Mouse (Mus musculus) MEL (cell line): ENCODE measurements around the gene Six1. TPM values are rescaled to one million over a fixed set of nuclear protein-coding genes. Genes with fewer than 3 reads are reported as not detected.

Source experiments
- DNase-seq: peaks from one replicate; pipeline ENCODE4 v3.0.0; 2011; ENCODE audit warnings: low read depth, low spot score
- H3K27ac ChIP-seq: 2 replicates; pipeline ENCODE4 v1.5.1; 2012; ENCODE audit warnings: low read depth, mild to moderate bottlenecking, control low read depth, low read length, moderate library complexity; ENCODE audit not compliant: control insufficient read depth
- H3K27me3 ChIP-seq, 2 experiments: fragments of 150-350 bp in 1 of 2; sonication (generic) in 1 of 2; 2 replicates each; pipeline ENCODE4 v1.6.1; 2012; ENCODE audit warnings: low read length in 2 of 2, mild to moderate bottlenecking in 2 of 2, improper control_type of control experiment in 1 of 2, moderate library complexity in 1 of 2; ENCODE audit not compliant: insufficient read depth in 2 of 2, control insufficient read depth in 1 of 2
- H3K36me3 ChIP-seq, 2 experiments: 2 replicates each; pipeline ENCODE4 v1.6.1; 2012 to 2014; ENCODE audit warnings: low read length in 2 of 2, improper control_type of control experiment in 1 of 2, inconsistent platforms in 1 of 2, mild to moderate bottlenecking in 1 of 2; ENCODE audit not compliant: insufficient read depth in 2 of 2, control insufficient read depth in 1 of 2
- H3K4me1 ChIP-seq, 2 experiments: fragments of 150-350 bp in 1 of 2; sonication (generic) in 1 of 2; 2 replicates each; pipeline ENCODE4 v1.6.1; 2012; ENCODE audit warnings: low read length in 2 of 2, improper control_type of control experiment in 1 of 2, mild to moderate bottlenecking in 1 of 2; ENCODE audit not compliant: insufficient read depth in 2 of 2, control insufficient read depth in 1 of 2
- H3K4me3 ChIP-seq, 2 experiments: fragments of 150-350 bp in 1 of 2; sonication (generic) in 1 of 2; 2 replicates each; pipeline ENCODE4 v1.5.1; 2012; ENCODE audit warnings: low read depth in 2 of 2, low read length in 2 of 2, mild to moderate bottlenecking in 2 of 2, moderate library complexity in 2 of 2, control low read depth in 1 of 2, improper control_type of control experiment in 1 of 2; ENCODE audit not compliant: control insufficient read depth in 1 of 2, insufficient read depth in 1 of 2
- H3K79me2 ChIP-seq: 2 replicates; pipeline ENCODE4 v1.6.1; 2012; ENCODE audit warnings: mild to moderate bottlenecking, low read length, moderate library complexity; ENCODE audit not compliant: control insufficient read depth, poor library complexity, insufficient read depth
- H3K9ac ChIP-seq: 2 replicates; pipeline ENCODE4 v1.6.1; 2012; ENCODE audit warnings: low read depth, mild to moderate bottlenecking, control low read depth, low read length, moderate library complexity; ENCODE audit not compliant: control insufficient read depth, poor library complexity, severe bottlenecking
- H3K9me3 ChIP-seq: fragments of 150-350 bp; sonication (generic); replicated peaks from 2 replicates; pipeline ENCODE4 v1.6.1; 2012; ENCODE audit warnings: mild to moderate bottlenecking, low read length, improper control_type of control experiment, moderate library complexity; ENCODE audit not compliant: insufficient read depth
- BHLHE40 ChIP-seq: IDR thresholded peaks from 2 replicates; pipeline ENCODE4 v1.6.1; 2012; ENCODE audit warnings: low read depth, mild to moderate bottlenecking, inconsistent platforms, low read length, improper control_type of control experiment, borderline replicate concordance
- CHD2 ChIP-seq: IDR thresholded peaks from 2 replicates; pipeline ENCODE4 v1.6.1; 2011; ENCODE audit warnings: low read length, improper control_type of control experiment
- E2F4 ChIP-seq: IDR thresholded peaks from 2 replicates; pipeline ENCODE4 v1.6.1; 2011; ENCODE audit warnings: low read depth, low read length, improper control_type of control experiment, borderline replicate concordance
- EP300 ChIP-seq, 2 experiments: IDR thresholded peaks; 2 replicates each; pipeline ENCODE4 v1.6.1; 2011; ENCODE audit warnings: improper control_type of control experiment in 2 of 2, low read length in 2 of 2, low read depth in 1 of 2, mild to moderate bottlenecking in 1 of 2
- ETS1 ChIP-seq: IDR thresholded peaks from 2 replicates; pipeline ENCODE4 v1.6.1; 2012; ENCODE audit warnings: low read depth, mild to moderate bottlenecking, inconsistent platforms, low read length, improper control_type of control experiment, moderate library complexity
- GABPA ChIP-seq: IDR thresholded peaks from 2 replicates; pipeline ENCODE4 v1.6.1; 2012; ENCODE audit warnings: low read depth, mild to moderate bottlenecking, inconsistent platforms, low read length, improper control_type of control experiment, moderate library complexity
- HCFC1 ChIP-seq: IDR thresholded peaks from 2 replicates; pipeline ENCODE4 v1.6.1; 2012; ENCODE audit warnings: low read depth, mild to moderate bottlenecking, inconsistent platforms, low read length, improper control_type of control experiment, moderate library complexity
- JUND ChIP-seq: IDR thresholded peaks from 2 replicates; pipeline ENCODE4 v1.6.1; 2011; ENCODE audit warnings: low read depth, mild to moderate bottlenecking, improper control_type of control experiment, low read length
- MAFK ChIP-seq: IDR thresholded peaks from 2 replicates; pipeline ENCODE4 v1.6.1; 2011; ENCODE audit warnings: low read depth, mild to moderate bottlenecking, low read length, improper control_type of control experiment, borderline replicate concordance
- MAX ChIP-seq: IDR thresholded peaks from 2 replicates; pipeline ENCODE4 v1.6.1; 2011; ENCODE audit warnings: low read length, improper control_type of control experiment
- MXI1 ChIP-seq: IDR thresholded peaks from 2 replicates; pipeline ENCODE4 v1.6.1; 2011; ENCODE audit warnings: mild to moderate bottlenecking, low read depth, low read length, improper control_type of control experiment
- NRF1 ChIP-seq: IDR thresholded peaks from 2 replicates; pipeline ENCODE4 v1.6.1; 2014; ENCODE audit warnings: low read depth, mild to moderate bottlenecking, inconsistent platforms, low read length, improper control_type of control experiment, moderate library complexity; ENCODE audit not compliant: poor library complexity, insufficient read depth, severe bottlenecking
- POLR2A ChIP-seq, 2 experiments: IDR thresholded peaks; 2 replicates each; pipeline ENCODE4 v1.6.1; 2011 to 2012; ENCODE audit warnings: low read length in 2 of 2, mild to moderate bottlenecking in 2 of 2, control low read depth in 1 of 2, improper control_type of control experiment in 1 of 2, low read depth in 1 of 2, moderate library complexity in 1 of 2; ENCODE audit not compliant: control insufficient read depth in 1 of 2, insufficient read depth in 1 of 2, poor library complexity in 1 of 2
- RAD21 ChIP-seq: IDR thresholded peaks from 2 replicates; pipeline ENCODE4 v1.6.1; 2011; ENCODE audit warnings: mild to moderate bottlenecking, low read depth, low read length, improper control_type of control experiment
- RCOR1 ChIP-seq: IDR thresholded peaks from 2 replicates; pipeline ENCODE4 v1.6.1; 2012; ENCODE audit warnings: low read depth, mild to moderate bottlenecking, inconsistent platforms, low read length, improper control_type of control experiment
- TCF12 ChIP-seq: IDR thresholded peaks from 2 replicates; pipeline ENCODE4 v1.6.1; 2014; ENCODE audit warnings: low read depth, mild to moderate bottlenecking, inconsistent platforms, low read length, improper control_type of control experiment, moderate library complexity
- ZKSCAN1 ChIP-seq: IDR thresholded peaks from 2 replicates; pipeline ENCODE4 v1.6.1; 2012; ENCODE audit warnings: low read depth, mild to moderate bottlenecking, inconsistent platforms, low read length, improper control_type of control experiment, moderate library complexity
- polyA plus RNA-seq, 2 experiments: library from polyadenylated mRNA; stranded (reverse) in 1 of 2; unstranded in 1 of 2; fragments of >175 nt in 1 of 2; fragments of >200 nt in 1 of 2; gene quantifications; 2 replicates each; pipeline versions ENCODE4 v1.2.1 to v1.2.4; 2012; ENCODE audit warnings: low replicate concordance in 2 of 2, low read depth in 1 of 2; ENCODE audit not compliant: insufficient read length in 2 of 2, insufficient read depth in 1 of 2, missing spikeins in 1 of 2
- total RNA-seq: library from RNA; depleted of rRNA; stranded (reverse); fragments of 300-350 nt; gene quantifications from 2 replicates; pipeline ENCODE4 v1.2.3, GENCODE M21; 2012

Gene Six1
- total and polyA plus RNA-seq, 3 experiments: not detected

DNA sequence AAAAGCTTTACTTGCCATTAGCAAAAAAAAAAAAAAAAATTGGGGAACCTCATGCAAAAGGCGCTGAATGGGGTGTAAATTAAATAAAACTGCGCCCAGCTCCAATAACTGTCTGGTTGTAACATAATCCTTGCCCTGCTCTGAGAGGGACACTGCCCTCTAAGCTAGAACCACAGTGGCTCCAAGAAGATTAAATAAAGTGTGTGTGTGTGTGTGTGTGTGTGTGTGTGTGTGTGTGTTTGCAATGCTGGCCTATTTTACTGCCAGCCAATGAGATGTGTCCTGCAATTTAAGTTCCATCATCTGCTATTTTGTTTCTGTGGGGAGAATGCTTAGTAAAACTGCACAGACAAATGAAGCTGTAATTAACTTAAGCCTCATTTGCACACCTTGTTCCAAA, 6.1 kb downstream of the Six1 start:
- Histone ChIP-seq H3K9me3 (no peaks in the 10 kb centered on the region), H3K4me1 (no peaks in the 10 kb centered on the region), H3K27ac (no peak overlapping the region), H3K27me3 (no peaks in the 10 kb centered on the region; a peak in 1 of 4 replicates), H3K36me3 (no peaks in the 10 kb centered on the region), H3K9ac (no peak overlapping the region), H3K79me2 (no peaks in the 10 kb centered on the region), H3K4me3 (no peak overlapping the region)
- TF ChIP-seq JUND (no peak), E2F4 (no peak), EP300 (IDR thresholded peaks at IDR 0.05; ENCODE audit: low read depth in 1 of 2, low read length in 2 of 2) (no peak), TCF12 (no peak), MXI1 (no peak), MAX (no peak), GABPA (no peak), ZKSCAN1 (no peak), MAFK (no peak), RCOR1 (no peak), RAD21 (no peak), POLR2A (IDR thresholded peaks at IDR 0.05; ENCODE audit: control insufficient read depth in 1 of 2, insufficient read depth in 1 of 2, low read depth in 1 of 2, low read length in 2 of 2, poor library complexity in 1 of 2) (no peak), HCFC1 (no peak), CHD2 (no peak)
- DNase-seq: no peak

DNA sequence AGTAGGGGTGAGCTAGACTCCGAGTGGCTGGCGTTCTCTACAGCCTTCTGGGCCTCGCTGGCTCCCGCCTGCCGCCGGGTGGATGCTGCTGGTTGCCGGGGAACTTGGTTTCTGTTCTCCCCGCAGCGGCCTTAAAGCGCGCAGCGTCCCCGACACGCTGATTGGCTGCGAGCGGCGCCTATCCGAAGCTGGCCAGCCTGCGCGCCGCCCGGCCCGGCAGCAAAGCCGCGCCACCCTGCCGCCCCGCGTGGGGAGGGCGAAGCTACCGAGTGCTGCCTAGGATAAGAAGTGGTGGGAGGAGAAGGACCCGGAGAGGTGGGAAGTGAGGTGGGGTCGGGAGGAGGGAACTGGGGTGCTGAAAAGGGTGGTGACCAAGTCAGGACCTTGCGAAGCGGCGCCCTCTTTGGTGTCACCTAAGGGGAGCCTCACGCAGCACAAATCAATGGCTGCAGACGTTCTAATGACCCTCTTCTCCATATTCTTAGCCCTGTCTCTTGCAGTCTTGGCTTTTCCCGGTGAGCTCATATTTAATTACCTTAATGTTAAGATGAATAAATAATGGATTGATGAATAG, 7.0 kb downstream of the Six1 start:
- Histone ChIP-seq H3K4me1 (no peaks in the 10 kb centered on the region), H3K4me3 (no peak overlapping the region), H3K9ac (no peak overlapping the region), H3K36me3 (no peaks in the 10 kb centered on the region), H3K27me3 (no peaks in the 10 kb centered on the region; a peak in 1 of 4 replicates), H3K9me3 (no peaks in the 10 kb centered on the region)
- no peak for DNase-seq
- TF ChIP-seq CHD2 (no peak), ETS1 (no peak), EP300 (IDR thresholded peaks at IDR 0.05; ENCODE audit: low read depth in 1 of 2, low read length in 2 of 2) (no peak), NRF1 (no peak), BHLHE40 (no peak)
- TF ChIP-seq, all 39 proteins: peak for 0
- no peak overlapping the region for H3K27ac ChIP-seq
- H3K79me2 ChIP-seq: no peaks in the 10 kb centered on the region
